Mouse (Mus musculus) ES-Bruce4 (cell line): ENCODE measurements around the gene Ralbp1.
A peak's percentile ranks its signal among the peaks of the same experiment; 100 is the strongest.

Experiments used
- CTCF ChIP-seq: IDR thresholded peaks from one replicate; pipeline ENCODE4 v1.8.1; 2011; ENCODE audit warnings: low read depth, low read length
- EP300 ChIP-seq: IDR thresholded peaks from 2 replicates; pipeline ENCODE4 v1.6.1; 2011; ENCODE audit warnings: low read depth, low read length; ENCODE audit not compliant: insufficient read depth
- POLR2A ChIP-seq: IDR thresholded peaks from one replicate; pipeline ENCODE4 v1.8.1; 2011; ENCODE audit warnings: low read length; ENCODE audit not compliant: insufficient read depth

DNA sequence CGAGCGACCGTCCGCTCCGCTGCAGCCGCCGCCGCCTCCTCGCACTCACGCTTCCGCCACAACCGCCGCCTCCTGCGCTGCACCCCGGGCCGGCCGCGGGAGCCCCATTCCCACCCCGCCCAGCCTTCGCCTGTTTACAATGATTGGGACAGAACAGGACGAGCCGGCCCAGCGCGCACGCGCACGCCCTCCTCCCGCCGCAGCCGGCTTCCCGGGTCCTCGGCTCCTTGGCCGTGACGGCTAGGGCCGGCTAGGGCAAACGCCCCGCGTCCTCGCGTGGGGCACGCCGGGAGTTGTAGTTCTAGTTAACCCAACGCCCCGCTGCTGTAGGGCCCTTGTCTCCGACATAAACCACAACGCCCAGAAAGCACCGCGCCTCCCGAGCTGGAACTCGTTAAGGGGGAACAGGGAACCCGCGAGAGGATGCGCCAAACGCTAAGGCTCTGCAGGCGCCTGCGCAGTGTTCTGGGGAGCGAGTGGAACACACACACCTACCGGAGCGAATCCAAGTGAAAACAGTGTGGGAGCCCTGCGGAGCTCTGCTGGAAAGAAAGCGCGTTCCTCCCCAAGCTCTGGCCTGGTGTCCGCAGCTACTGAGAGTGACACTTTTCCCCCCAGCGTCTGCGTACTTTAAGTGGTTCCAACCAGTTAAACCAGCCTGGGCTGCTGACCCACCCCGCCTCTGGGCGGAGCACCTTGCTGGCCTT, 754 bp downstream of the Ralbp1 start:
- TF ChIP-seq EP300 (peak; percentile 30; the same call in 1 of the 2 replicates), POLR2A (peak; percentile 45), CTCF (no peak)
